Mouse (Mus musculus): ENCODE measurements around the gene Exoc6b.
A peak's percentile ranks its signal among the peaks of the same experiment; 100 is the strongest.
"Not testable (repeated sequence)": the region's sequence is repeated elsewhere in the genome, so short reads cannot be mapped to it uniquely, and the experiment has no call there.

DNA sequence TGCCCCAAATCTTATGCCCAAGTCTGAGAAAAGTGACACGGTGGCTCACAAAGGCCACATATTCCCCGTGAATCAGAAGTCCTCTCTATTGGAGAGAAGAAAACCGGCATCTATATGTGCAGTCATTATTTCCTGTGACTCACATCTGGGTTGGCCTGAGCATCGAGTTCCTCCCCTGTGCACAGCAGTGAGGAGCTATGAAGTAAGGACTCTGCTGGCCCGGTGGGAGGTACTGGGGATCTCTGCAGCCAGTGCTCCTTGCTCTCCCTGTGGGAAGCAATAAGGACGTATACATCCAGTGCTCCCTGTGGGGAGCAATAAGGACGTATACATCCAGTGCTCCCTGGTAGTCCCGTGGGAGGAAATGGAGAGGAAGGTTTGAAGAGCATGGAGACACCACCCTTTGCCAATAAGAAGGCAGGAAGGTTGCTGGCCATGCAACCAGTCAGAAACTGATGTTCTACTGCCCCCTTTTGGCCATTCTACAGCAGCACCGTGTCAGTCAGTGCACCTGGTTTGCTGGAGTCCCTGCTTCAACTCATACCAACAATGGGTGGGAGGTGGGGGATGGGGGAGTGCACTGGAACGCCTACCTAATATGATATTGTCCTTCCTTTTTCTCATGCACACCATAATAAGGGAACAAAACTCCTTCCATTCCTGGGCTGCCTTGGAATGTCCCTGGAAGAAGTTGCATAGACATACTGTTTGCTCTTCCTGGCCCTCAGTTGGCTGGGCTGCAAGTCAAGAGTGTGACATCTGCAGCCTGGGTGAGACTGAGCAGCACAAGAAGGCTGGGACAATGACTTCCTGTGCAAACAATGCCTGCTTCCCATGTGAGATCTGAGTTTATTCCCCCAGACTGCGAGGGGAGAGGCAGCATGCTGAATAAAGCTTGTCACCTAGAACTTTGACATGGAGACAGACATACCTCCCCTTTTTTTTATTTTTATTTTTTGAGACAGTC lies 48.5 kb upstream of the Exoc6b start:
- not testable (repeated sequence) for TF ChIP-seq ZNF384 (IDR thresholded peaks at IDR 0.05; ENCODE audit: low read depth, low read length); HCFC1 (IDR thresholded peaks at IDR 0.05; ENCODE audit: borderline replicate concordance, insufficient read depth, low read length); CHD2 (IDR thresholded peaks at IDR 0.05; ENCODE audit: low read depth, low read length); MAFK (IDR thresholded peaks at IDR 0.05; ENCODE audit: insufficient read depth, low read depth, low read length)
- TF ChIP-seq ZC3H11A (IDR thresholded peaks at IDR 0.05; ENCODE audit: borderline replicate concordance, low read depth, low read length) = peak; percentile 77; the same call in 1 of the 2 replicates

Data from ES-E14 (cell line).